Mouse (Mus musculus) kidney, postnatal 25 days (tissue): Measurements from ENCODE around the gene Raph1.

Source experiments
- DNase-seq, 2 experiments: peaks; one replicate each; pipeline ENCODE4 v3.0.0; 2021; ENCODE audit warnings: mixed read lengths in 2 of 2

Gene Raph1

DNA sequence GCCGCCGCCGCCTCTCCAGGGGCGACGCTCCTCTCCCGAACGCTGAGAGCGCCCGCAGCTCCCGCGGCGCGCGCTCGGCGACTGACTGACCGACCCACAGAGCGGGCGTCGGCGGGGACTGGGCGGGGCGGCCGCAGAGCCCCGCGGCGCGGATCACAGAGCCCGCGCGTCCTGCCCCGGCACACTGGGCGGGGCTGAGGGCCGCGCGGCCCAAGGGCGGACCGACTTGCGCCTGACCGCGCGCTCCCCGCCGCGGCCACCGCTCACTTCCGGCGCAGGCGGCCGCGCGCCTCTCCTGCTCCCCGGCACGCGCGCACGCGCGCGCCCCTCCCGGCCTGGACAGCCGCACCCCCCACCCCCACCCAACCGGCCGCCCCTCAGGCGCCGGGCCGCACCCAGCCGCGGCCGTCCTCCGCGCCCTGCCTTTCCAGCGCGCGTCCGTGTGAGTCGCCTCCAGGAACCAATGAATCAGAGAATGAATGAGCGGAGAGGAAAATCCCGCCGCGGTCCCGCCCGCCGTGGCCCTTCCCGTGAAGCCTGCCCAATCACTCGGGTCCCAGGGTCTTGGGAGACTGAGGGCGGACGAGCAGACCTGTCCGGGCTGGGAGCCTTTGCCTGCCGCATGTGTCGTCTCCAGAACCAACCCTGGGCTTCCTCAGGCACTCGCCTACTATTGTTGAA lies at the start of gene Raph1:
Raph1 (minus strand) TSS at position 474 of the 681 bp plus-strand sequence.
- peak; percentile 82 to 95 for DNase-seq

DNA sequence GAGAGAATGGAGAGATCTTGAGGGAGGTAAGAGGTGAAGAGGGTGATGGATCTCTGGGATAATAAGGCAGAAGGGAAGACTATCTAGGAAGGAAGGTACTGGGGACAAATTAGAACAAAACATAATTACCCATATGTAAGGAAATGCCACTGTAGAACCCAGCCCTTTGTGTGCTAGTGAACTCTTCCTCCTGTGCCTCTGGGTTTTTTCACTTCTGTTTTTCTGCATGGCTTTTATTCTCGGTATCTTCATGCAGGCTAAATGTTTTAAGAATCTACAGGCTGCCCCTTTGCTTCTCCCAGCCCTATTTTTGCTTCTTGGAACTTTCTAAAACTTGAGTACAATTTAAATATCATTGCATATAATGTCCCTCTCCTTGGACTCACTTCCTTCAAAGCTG lies 48.8 kb upstream of the Raph1 start:
- DNase-seq = no peak

- DNase-seq = no peak
Measured at GRCm38 (mm10) chr1:60614902-60615301, 48.0 kb upstream of the Raph1 start.

GRCm38 (mm10) chr1:60611968-60612367 lies 45.1 kb upstream of the Raph1 start:
- no peak for DNase-seq

DNA sequence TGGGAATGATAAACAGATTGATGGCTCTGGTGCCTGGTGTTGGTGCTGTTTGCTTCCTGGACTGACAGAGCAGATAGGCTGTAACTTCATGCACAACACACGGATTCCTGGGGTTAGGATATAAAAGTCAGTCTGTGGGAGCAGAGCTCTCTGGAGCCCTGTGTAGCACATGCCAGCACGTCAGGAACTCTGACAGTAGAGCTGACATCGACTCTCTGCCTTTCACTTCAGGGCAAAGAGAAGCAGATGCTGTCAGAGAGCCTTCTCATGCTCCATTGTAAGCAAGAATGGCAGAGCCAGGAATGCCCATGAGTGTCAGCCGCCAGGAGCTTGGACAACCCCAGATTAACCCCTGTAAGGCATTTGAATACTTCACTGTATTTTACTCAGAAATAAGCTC lies 43.7 kb upstream of the Raph1 start:
- peak in 1 of 2 experiments; percentile 17 for DNase-seq

GRCm38 (mm10) chr1:60609011-60609775 lies 42.3 kb upstream of the Raph1 start:
- DNase-seq = peak; percentile 42 to 69

- no peak for DNase-seq
Measured at GRCm38 (mm10) chr1:60604481-60605021, 37.6 kb upstream of the Raph1 start.

DNA sequence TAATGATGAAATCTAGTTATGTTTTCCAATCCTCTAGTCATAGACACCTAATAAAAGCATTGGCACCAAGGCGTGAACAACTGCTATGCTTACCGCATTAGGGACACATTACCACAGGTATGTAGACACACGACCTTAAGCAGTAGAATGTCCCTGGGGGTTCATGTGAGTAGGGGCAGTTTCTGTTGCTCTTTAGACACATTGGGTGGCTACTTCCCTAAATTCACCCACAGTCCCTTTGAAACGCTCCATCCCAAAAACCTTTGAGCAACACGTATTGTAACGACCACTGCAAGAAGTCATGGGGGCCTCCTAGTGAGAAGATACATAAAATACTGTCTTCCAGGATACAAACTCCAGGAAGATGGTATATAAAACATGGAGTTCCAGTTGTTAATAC lies 33.8 kb upstream of the Raph1 start:
- DNase-seq = no peak

DNA sequence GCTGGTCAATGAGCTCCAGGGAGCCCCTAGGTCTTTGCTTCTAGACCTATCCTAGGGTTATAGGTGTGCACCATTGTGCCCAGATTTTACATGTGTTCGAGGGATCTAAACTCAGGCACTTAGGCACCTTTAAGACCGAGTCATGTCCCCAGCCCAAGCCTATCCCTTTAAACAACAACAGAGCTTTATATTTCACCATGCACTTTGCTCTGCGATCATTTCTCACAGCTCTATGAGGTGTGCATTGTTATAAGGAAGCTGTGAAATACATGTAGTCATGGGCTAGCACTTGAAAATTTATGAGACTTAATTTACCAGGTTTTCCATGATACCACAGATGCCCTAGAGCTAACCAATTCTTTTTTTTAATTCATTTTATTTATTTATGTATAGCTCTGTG lies 33.0 kb upstream of the Raph1 start:
- DNase-seq = no peak

DNA sequence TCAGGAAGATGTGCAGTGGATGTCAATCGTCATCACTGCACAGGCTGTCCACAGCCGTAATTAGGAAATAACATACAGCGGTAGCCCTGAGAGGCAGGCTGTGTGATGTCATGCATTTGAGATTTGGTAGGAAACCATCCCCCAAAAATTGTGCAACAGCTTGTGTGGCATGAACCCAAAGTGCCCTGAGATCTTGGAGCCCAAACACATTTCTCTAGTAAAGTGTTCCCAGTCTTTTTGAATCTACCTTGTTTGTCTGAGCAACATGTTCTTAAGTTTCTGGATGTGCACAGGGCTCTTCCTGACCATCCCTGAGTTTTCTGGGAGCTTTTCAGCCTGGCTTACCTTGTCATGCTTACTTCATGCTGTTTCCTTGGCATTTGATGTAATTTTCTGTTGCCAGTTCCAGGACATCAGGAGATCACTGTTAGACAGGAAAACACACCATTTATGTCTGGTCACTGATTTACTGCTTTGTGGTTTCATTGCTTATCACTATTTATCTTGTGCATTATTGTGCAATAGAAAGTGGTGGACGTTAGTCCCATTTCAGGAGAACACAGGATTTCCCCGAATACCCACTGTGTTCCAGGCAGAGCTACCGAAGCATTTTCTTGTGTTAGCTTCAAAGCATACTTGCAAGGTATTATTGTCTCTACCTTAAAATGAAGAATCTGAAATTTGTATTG lies 32.3 kb upstream of the Raph1 start:
- no peak for DNase-seq

- DNase-seq = no peak
Measured at GRCm38 (mm10) chr1:60596386-60597320, 29.7 kb upstream of the Raph1 start.

DNA sequence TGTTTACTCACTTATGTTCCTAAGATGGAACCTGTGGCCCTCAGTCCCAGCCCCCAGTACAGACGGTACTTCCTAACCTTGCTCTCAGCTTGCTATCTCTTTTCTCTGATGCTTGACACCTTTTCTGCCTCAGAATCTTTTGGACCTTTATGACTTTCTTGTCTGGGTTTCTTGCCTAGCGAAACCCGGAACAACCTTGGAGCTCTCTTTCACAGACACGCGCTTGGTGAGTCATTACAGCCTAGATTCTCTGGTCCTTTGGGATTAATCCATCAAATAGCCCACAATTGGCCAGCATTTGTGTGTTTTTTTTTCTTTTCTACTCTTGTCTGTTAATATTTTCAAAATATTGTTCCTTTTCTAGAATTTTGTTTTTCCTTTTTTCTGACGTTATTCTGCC lies 26.2 kb upstream of the Raph1 start:
- DNase-seq = no peak

GRCm38 (mm10) chr1:60588887-60589629 lies 22.2 kb upstream of the Raph1 start:
- DNase-seq = no peak

DNA sequence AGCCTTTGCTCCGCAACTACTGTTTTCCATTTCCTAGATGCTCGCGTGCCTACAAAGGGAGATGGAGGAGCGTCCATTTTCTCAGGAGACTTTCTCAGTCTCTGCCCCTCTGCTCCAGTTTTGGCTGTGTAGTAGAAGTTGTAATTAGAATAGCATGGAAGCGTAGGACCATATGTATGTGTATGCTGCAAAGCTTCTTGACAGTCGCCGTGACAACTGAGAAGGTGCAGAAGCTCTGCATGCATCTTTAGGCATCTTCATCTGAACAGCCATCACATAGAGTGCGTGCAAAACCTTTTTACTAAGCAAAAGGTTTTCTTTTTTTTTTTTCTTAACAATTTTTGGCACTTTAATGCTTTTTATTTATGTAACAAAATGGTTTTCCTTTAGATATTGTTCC lies 14.1 kb upstream of the Raph1 start:
- no peak for DNase-seq

DNA sequence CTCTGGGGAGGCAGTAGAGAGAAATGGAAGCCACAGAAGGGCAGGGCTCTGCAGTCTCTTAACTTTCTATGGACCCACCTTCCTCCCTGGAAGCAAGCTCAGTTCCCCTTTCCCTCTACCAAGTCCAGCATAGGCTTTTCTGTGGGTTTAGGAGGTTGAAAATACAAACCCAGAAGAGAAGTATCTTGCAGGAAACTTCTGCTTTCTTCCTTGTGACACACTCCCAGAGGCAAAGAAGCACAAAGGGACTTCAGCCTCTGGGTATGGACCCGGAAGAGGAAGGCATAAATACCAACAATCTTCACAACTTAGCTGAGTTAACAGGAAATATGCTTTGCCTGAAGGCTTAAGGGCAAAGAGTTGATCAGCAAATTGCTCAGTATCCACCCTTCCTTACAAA lies 13.0 kb upstream of the Raph1 start:
- no peak for DNase-seq

DNA sequence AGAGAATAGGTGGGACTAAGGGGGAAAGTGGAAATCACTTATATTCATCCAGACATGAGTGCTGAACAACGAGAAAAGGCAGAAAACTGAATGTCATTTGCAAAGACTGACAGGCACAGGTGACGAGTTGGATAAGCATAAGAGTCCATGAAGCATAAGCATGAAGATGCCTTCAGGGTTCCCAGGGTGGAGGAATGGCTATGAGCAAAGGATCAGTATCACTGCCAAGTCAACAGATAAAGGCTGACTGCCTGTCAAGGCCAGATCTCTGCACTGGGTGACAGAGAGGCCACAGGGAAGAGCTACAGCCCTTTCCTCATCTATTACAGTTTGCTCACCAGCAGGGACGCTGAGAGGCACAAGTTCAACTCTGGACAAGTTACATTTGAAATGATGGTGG lies 5.8 kb upstream of the Raph1 start:
- no peak for DNase-seq

- no peak for DNase-seq
Measured at GRCm38 (mm10) chr1:60569741-60570140, 2.8 kb upstream of the Raph1 start.

DNA sequence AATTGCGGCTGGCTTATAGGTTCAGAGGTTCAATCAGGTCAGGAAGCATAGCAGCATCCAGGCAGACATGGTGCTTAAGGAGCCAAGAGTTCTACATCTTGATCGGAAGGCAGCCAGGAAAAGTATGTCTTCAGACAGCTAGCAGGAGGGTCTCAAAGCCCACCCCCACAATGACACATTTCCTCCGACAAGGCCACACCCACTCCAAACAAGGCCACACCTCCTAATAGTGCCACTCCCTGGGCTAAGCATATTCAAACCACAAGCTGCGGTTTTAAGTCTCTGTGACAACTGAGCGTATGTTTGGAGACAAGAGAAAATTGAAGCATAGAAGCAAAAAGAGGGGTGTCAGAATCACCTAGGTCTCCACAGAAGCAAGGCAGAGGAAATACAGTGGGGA lies 2.3 kb upstream of the Raph1 start:
- DNase-seq = no peak

GRCm38 (mm10) chr1:60567321-60567720 lies 417 bp upstream of the Raph1 start:
- DNase-seq = no peak

GRCm38 (mm10) chr1:60565931-60566630 lies 823 bp downstream of the Raph1 start:
- DNase-seq = peak; percentile 29 to 65
